13 mouse cellular contexts compared by ENCODE assay signal in the genomic region with DNA sequence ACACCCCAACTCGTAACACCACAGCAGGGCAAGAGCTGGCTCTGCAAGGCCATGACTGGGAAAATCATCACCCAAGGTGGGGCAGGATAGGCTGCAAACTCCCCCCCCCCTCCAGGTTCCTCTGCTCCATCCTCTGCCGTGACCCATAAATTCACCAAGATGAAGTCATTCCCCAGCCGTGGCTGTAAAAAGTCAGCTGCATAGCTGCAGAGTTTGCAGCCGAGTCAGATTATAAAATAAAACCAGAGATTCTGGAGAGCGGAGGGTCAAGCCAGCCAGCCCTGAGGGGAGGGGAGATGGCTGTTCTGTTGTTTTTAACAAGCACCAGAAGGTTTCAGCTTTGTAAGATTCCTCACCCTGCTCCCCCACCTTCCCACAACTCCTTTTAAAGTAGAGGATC.
DNase-seq lines count a peak whose midpoint lies in the region; ATAC-seq and TF ChIP-seq lines count a peak whose summit lies in the region.
"Had no signal": no experiment of that assay in that cellular context is flagged by ENCODE, and none has a peak within 500 bp of the region (broad histone marks: within the 10 kb centered on the region; RNA-seq: fewer than 3 reads in every experiment).

No protein-coding gene starts in this region.

- WGBS in intestine, embryonic 14.5 days = 12% methylated on average over 5 of the region's 5 CpGs
- 32% methylated on average over 5 of the region's 5 CpGs for WGBS in intestine, postnatal 0 days
- WGBS in embryonic facial prominence, embryonic 11.5 days = 29% methylated on average over 5 of the region's 5 CpGs
- 9% methylated on average over 5 of the region's 5 CpGs for whole genome bisulfite sequencing in limb, embryonic 13.5 days
- 73% methylated on average over 5 of the region's 5 CpGs for WGBS in forebrain, embryonic 12.5 days

- peak; percentile 37; the same call in 1 of the 2 replicates for ATAC-seq in intestine, embryonic 14.5 days (replicated peaks; ENCODE audit: low FRiP score, low TSS enrichment, low read depth)
- ATAC-seq in intestine, postnatal 0 days = no peak
- peak; percentile 39; the same call in 1 of the 2 replicates for ATAC-seq in embryonic facial prominence, embryonic 11.5 days (replicated peaks; ENCODE audit: insufficient number of reproducible peaks, low FRiP score, low TSS enrichment, low read depth)
- ATAC-seq in limb, embryonic 13.5 days (ENCODE audit: low FRiP score, low read depth) = peak; percentile 62
- ATAC-seq in forebrain, embryonic 12.5 days (ENCODE audit: low FRiP score) = no peak
- ATAC-seq: liver, embryonic 12.5 days; midbrain, embryonic 15.5 days had no signal

- H3K9ac ChIP-seq in intestine, embryonic 14.5 days (ENCODE audit: low read length) = no peak overlapping the region
- H3K9ac ChIP-seq in intestine, postnatal 0 days (ENCODE audit: low read depth, low read length) = no peak overlapping the region; the same call in 1 of the 2 replicates
- H3K9ac ChIP-seq in embryonic facial prominence, embryonic 11.5 days (replicated peaks; ENCODE audit: low read length) = no peak overlapping the region
- peak overlapping the region; percentile 40; the same call in 1 of the 2 replicates for H3K9ac ChIP-seq in limb, embryonic 13.5 days
- H3K9ac ChIP-seq in forebrain, embryonic 12.5 days = no peak overlapping the region
- H3K9ac ChIP-seq: liver, embryonic 12.5 days; midbrain, embryonic 15.5 days had no signal

- TF ChIP-seq CTCF in intestine, postnatal 0 days (IDR thresholded peaks at IDR 0.05; ENCODE audit: low read depth) = no peak

- H3K4me1 ChIP-seq in intestine, embryonic 14.5 days (replicated peaks; ENCODE audit: control insufficient read depth, insufficient read depth, low read length) = peaks cover 34% of the 10 kb centered on the region
- H3K4me1 ChIP-seq in intestine, postnatal 0 days (replicated peaks; ENCODE audit: control insufficient read depth, insufficient read depth, low read length) = no peaks in the 10 kb centered on the region
- H3K4me1 ChIP-seq in embryonic facial prominence, embryonic 11.5 days (ENCODE audit: control insufficient read depth, insufficient read depth, low read length) = peaks cover 4% of the 10 kb centered on the region
- H3K4me1 ChIP-seq in limb, embryonic 13.5 days = peaks cover 58% of the 10 kb centered on the region
- 0 out of 2 replicates have a peak, but pooled peaks cover 4% of the 10 kb centered on the region for H3K4me1 ChIP-seq in forebrain, embryonic 12.5 days
- H3K4me1 ChIP-seq: liver, embryonic 12.5 days; midbrain, embryonic 15.5 days had no signal

- DNase-seq in intestine, embryonic 14.5 days (ENCODE audit: low spot score) = no peak
- peak; percentile 32 for DNase-seq in brain, adult 2 months (ENCODE audit: low read depth, low spot score)
- peak; percentile 76 for DNase-seq in embryonic facial prominence, embryonic 11.5 days (ENCODE audit: low spot score)
- no peak for DNase-seq in ovary, postnatal 10 days (ENCODE audit: low spot score)
- DNase-seq: adrenal gland, postnatal 36 days; cerebellum, adult 11 months; lung, postnatal 10 days had no signal

- H3K4me3 ChIP-seq in intestine, embryonic 14.5 days (ENCODE audit: low read depth, low read length) = no peak overlapping the region
- no peak overlapping the region for H3K4me3 ChIP-seq in intestine, postnatal 0 days (ENCODE audit: low read depth, low read length)
- no peak overlapping the region for H3K4me3 ChIP-seq in embryonic facial prominence, embryonic 11.5 days (ENCODE audit: low read depth, low read length)
- H3K4me3 ChIP-seq in limb, embryonic 13.5 days = no peak overlapping the region
- H3K4me3 ChIP-seq in forebrain, embryonic 12.5 days (replicated peaks) = no peak overlapping the region
- H3K4me3 ChIP-seq: liver, embryonic 12.5 days; midbrain, embryonic 15.5 days had no signal

- H3K9me3 ChIP-seq in intestine, embryonic 14.5 days (ENCODE audit: control insufficient read depth, low read length) = no peaks in the 10 kb centered on the region
- no peaks in the 10 kb centered on the region for H3K9me3 ChIP-seq in intestine, postnatal 0 days (ENCODE audit: control insufficient read depth)
- H3K9me3 ChIP-seq in embryonic facial prominence, embryonic 11.5 days (replicated peaks; ENCODE audit: control insufficient read depth, low read length) = no peaks in the 10 kb centered on the region
- no peaks in the 10 kb centered on the region for H3K9me3 ChIP-seq in limb, embryonic 13.5 days
- no peaks in the 10 kb centered on the region for H3K9me3 ChIP-seq in forebrain, embryonic 12.5 days
- H3K9me3 ChIP-seq: liver, embryonic 12.5 days; midbrain, embryonic 15.5 days had no signal

- no peaks in the 10 kb centered on the region for H3K27me3 ChIP-seq in intestine, embryonic 14.5 days (replicated peaks; ENCODE audit: control insufficient read depth, insufficient read depth, low read length)
- H3K27me3 ChIP-seq in intestine, postnatal 0 days (replicated peaks; ENCODE audit: control insufficient read depth, insufficient read depth, low read length) = no peaks in the 10 kb centered on the region
- no peaks in the 10 kb centered on the region for H3K27me3 ChIP-seq in embryonic facial prominence, embryonic 11.5 days (ENCODE audit: control insufficient read depth, insufficient read depth, low read length)
- H3K27me3 ChIP-seq in limb, embryonic 13.5 days = no peaks in the 10 kb centered on the region
- H3K27me3 ChIP-seq in forebrain, embryonic 12.5 days = no peaks in the 10 kb centered on the region
- H3K27me3 ChIP-seq: liver, embryonic 12.5 days; midbrain, embryonic 15.5 days had no signal

- H3K4me2 ChIP-seq in intestine, embryonic 14.5 days (ENCODE audit: low read length) = no peak overlapping the region
- no peak overlapping the region for H3K4me2 ChIP-seq in intestine, postnatal 0 days (replicated peaks; ENCODE audit: low read depth)
- H3K4me2 ChIP-seq in embryonic facial prominence, embryonic 11.5 days (ENCODE audit: low read depth, low read length) = no peak overlapping the region
- H3K4me2 ChIP-seq in limb, embryonic 13.5 days (replicated peaks) = peak overlapping the region; percentile 35
- no peak overlapping the region for H3K4me2 ChIP-seq in forebrain, embryonic 12.5 days
- H3K4me2 ChIP-seq: heart, embryonic 11.5 days; liver, embryonic 12.5 days; midbrain, embryonic 15.5 days had no signal

- H3K36me3 ChIP-seq in intestine, embryonic 14.5 days (ENCODE audit: control insufficient read depth, insufficient read depth, low read length) = no peaks in the 10 kb centered on the region
- H3K36me3 ChIP-seq in intestine, postnatal 0 days (ENCODE audit: control insufficient read depth, insufficient read depth) = no peaks in the 10 kb centered on the region
- no peaks in the 10 kb centered on the region for H3K36me3 ChIP-seq in embryonic facial prominence, embryonic 11.5 days (replicated peaks; ENCODE audit: control insufficient read depth, insufficient read depth, low read depth, low read length)
- no peaks in the 10 kb centered on the region for H3K36me3 ChIP-seq in limb, embryonic 13.5 days
- H3K36me3 ChIP-seq in forebrain, embryonic 12.5 days (replicated peaks) = no peaks in the 10 kb centered on the region
- H3K36me3 ChIP-seq: liver, embryonic 12.5 days; midbrain, embryonic 15.5 days had no signal

- peak overlapping the region; percentile 69 for H3K27ac ChIP-seq in intestine, embryonic 14.5 days (ENCODE audit: low read depth)
- H3K27ac ChIP-seq in intestine, postnatal 0 days (ENCODE audit: low read depth, low read length) = no peak overlapping the region
- peak overlapping the region; percentile 75 for H3K27ac ChIP-seq in embryonic facial prominence, embryonic 11.5 days (replicated peaks; ENCODE audit: low read depth, low read length)
- peak overlapping the region; percentile 94 for H3K27ac ChIP-seq in limb, embryonic 13.5 days
- H3K27ac ChIP-seq in forebrain, embryonic 12.5 days = no peak overlapping the region
- H3K27ac ChIP-seq: liver, embryonic 12.5 days; midbrain, embryonic 15.5 days had no signal

Comparison
In these comparisons a context has a peak if more than half of its experiments do, and no peak if none do; other contexts are left out.
1. ATAC-seq: peak in intestine, embryonic 14.5 days (single experiment), embryonic facial prominence, embryonic 11.5 days (single experiment) and limb, embryonic 13.5 days (single experiment); none in intestine, postnatal 0 days (single experiment) and forebrain, embryonic 12.5 days (single experiment).
2. H3K27ac ChIP-seq: peak in intestine, embryonic 14.5 days (single experiment), embryonic facial prominence, embryonic 11.5 days (single experiment) and limb, embryonic 13.5 days (single experiment); none in intestine, postnatal 0 days (single experiment) and forebrain, embryonic 12.5 days (single experiment).
3. DNase-seq: peak in brain, adult 2 months (single experiment) and embryonic facial prominence, embryonic 11.5 days (single experiment); none in intestine, embryonic 14.5 days (single experiment) and ovary, postnatal 10 days (single experiment).